Mouse (Mus musculus) stomach, embryonic 15.5 days (tissue): ENCODE data around the gene Tnfsf12. TPM values are rescaled to one million over a fixed set of nuclear protein-coding genes. Genes with fewer than 3 reads are reported as not detected.
"Not testable (repeated sequence)": the region's sequence is repeated elsewhere in the genome, so short reads cannot be mapped to it uniquely, and the experiment has no call there.

Experiments used
- ATAC-seq: fragments of 200-750 bp; cut with Nextera tagmentation; 2 replicates; pipeline ENCODE4 v1.8.0; 2017; ENCODE audit warnings: low read depth, moderate number of reproducible peaks, moderate TSS enrichment; ENCODE audit not compliant: insufficient read depth, low FRiP score
- H3K27ac ChIP-seq: fragments of 300-500 bp; sonication (generic); 2 replicates; pipeline ENCODE4 v1.5.1; 2015; ENCODE audit warnings: mild to moderate bottlenecking, inconsistent platforms
- H3K27me3 ChIP-seq: fragments of 300-500 bp; sonication (generic); replicated peaks from 2 replicates; pipeline ENCODE4 v1.6.1; 2015; ENCODE audit warnings: inconsistent platforms
- H3K36me3 ChIP-seq: fragments of 300-500 bp; sonication (generic); 2 replicates; pipeline ENCODE4 v1.6.1; 2015; ENCODE audit warnings: inconsistent platforms
- H3K4me1 ChIP-seq: fragments of 300-500 bp; sonication (generic); 2 replicates; pipeline ENCODE4 v1.6.1; 2015; ENCODE audit warnings: inconsistent platforms
- H3K4me2 ChIP-seq: fragments of 300-500 bp; sonication (generic); 2 replicates; pipeline ENCODE4 v1.6.1; 2015; ENCODE audit warnings: mild to moderate bottlenecking, inconsistent platforms
- H3K4me3 ChIP-seq: fragments of 300-500 bp; sonication (generic); replicated peaks from 2 replicates; pipeline ENCODE4 v1.5.1; 2015; ENCODE audit warnings: inconsistent platforms
- H3K9ac ChIP-seq: fragments of 300-500 bp; sonication (generic); 2 replicates; pipeline ENCODE4 v1.6.1; 2015; ENCODE audit warnings: inconsistent platforms
- H3K9me3 ChIP-seq: fragments of 300-500 bp; sonication (generic); 2 replicates; pipeline ENCODE4 v1.6.1; 2016; ENCODE audit warnings: inconsistent platforms
- WGBS: fragments of 180-500 bp; shearing (Covaris S2); methylation state at CpG from one replicate; pipeline ENCODE4 v1.1.7; 2015; 5-methylcytosine and 5-hydroxymethylcytosine counted together
- polyA plus RNA-seq: library from polyadenylated mRNA; unstranded; fragments of >200 nt; fragmentation: Nextera tagmentation; extraction: Ambion mirVana; gene quantifications from 2 replicates; pipeline ENCODE4 v1.2.1, GENCODE M21; 2015

Gene Tnfsf12
- 8.0 and 8.9 TPM in 2 replicates for polyA plus RNA-seq

DNA sequence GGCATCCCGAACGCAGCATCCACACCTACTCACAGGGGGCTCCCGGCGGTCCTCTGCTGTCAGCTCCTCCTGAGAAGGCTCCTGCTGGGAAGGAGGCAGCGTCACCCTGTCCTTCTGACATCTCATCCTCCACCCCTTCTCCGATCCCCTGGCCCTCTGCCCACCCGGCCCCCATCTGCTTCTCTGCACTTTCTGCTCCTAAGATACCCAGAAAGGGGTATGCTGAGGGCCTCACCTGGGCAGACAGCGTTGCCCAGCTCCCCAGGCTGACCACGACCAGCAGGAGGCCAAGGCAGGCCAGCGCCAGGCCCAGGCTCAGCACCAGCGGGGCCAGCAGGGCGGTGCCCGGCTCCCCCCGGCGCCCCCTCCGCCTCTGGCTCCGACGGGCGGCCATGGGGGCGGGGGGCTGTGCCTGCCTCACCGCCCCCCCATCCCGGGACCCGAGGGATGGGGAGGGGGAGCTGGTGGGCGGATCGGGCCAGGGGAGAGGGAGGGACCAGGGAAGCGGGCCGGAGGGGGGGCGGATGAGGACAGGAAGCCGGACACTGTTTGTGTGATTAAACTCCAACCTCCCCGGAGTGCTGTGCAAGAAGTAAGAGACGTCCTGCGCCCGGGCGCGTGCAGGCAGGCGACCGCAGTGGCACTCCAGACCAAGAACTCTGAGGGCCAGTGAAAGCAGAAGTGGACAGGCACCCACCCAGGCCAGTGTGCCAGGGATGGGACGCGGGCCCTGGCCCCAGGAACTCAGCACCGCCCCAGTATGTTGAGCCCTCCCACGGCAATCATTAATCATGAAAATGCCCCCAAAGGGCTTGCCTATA lies at the start of gene Tnfsf12, which contains the start of gene Tnfsfm13:
Tnfsf12 (minus strand) TSS at position 489 of the 821 bp plus-strand sequence.
Tnfsfm13 (minus strand) TSS at position 738 of the 821 bp plus-strand sequence.
- Histone ChIP-seq H3K36me3 (no peaks in the 10 kb centered on the region), H3K4me1 (peaks cover 10% of the 10 kb centered on the region; the same call in 1 of the 2 replicates), H3K4me3 (peak within 1 kb of the TSS; percentile 64), H3K4me2 (peak within 1 kb of the TSS; percentile 92), H3K27ac (peak within 1 kb of the TSS; percentile 74), H3K27me3 (no peaks in the 10 kb centered on the region), H3K9ac (peak within 1 kb of the TSS; percentile 58), H3K9me3 (no peaks in the 10 kb centered on the region)
- peak; percentile 69 for ATAC-seq
- 3% methylated on average over 35 of the region's 41 CpGs for WGBS

DNA sequence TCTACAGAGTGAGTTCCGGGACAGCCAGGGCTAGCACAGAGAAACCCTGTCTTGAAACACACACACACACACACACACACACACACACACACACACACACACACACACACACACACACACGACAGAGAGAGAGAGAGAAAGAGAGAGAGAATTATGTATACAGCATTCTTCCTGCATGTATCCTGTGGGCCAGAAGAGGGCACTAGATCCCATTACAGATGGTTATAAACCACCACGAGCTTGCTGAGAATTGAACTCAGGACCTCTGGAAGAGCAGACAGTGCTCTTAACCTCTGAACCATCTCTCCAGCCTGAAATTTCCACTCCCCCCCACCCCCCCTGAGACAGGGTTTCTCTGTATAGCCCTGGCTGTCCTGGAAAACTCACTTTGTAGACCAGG lies 35.8 kb upstream of the Tnfsf12 start:
- peaks cover 25% of the 10 kb centered on the region for H3K36me3 ChIP-seq
- not testable (repeated sequence) for H3K4me3 ChIP-seq, H3K9me3 ChIP-seq, H3K27me3 ChIP-seq, ATAC-seq, H3K4me1 ChIP-seq, H3K27ac ChIP-seq, H3K9ac ChIP-seq, H3K4me2 ChIP-seq
- 59% methylated on average over 3 of the region's 3 CpGs for WGBS

DNA sequence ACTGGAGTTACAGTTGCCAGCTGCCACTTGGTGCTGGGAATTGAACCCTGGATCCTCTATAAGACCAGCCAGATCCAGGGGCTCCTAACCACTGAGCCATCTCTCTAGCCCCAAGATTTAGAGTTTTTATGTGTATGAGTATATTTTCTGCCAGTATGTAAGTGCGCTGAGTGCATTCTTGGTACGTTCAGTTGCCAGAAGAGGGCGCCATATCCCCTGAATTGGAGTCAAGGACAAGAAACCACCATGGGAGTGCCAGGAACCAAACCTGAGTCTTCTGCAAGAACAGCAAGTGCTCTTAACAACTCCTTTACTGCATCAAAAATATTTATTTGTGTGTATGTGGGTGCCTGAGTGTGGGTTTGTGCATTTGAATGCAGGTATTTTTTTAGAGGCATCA lies 33.4 kb upstream of the Tnfsf12 start:
- no peak overlapping the region for H3K9ac ChIP-seq
- H3K4me1 ChIP-seq: no peaks in the 10 kb centered on the region
- H3K27ac ChIP-seq: no peak overlapping the region
- no peaks in the 10 kb centered on the region for H3K27me3 ChIP-seq
- H3K36me3 ChIP-seq: peaks cover 2% of the 10 kb centered on the region
- H3K4me2 ChIP-seq: no peak overlapping the region
- H3K4me3 ChIP-seq: no peak overlapping the region
- ATAC-seq: no peak
- WGBS: 23% methylated on average over 3 of the region's 3 CpGs
- H3K9me3 ChIP-seq: no peaks in the 10 kb centered on the region

DNA sequence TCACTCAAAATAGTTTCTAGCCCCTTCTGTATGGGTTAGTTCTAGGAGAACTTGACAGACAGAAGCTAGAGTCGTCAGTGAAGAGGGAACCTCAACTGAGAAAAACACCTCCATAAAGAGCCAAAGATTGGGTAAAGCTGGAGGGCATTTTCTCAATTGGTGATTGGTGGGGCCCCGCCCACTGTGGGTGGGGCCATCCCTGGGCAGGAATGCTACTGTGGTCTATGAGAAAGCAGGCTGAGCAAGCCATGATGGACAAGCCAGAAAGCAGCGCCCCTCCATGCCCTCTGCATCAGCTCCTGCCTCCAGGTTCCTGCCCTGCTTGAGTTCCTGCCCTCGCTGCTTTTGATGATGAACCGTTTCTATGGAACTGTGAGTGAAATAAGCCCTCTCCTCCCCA lies 30.3 kb upstream of the Tnfsf12 start:
- Histone ChIP-seq H3K9ac (no peak overlapping the region), H3K4me3 (no peak overlapping the region), H3K9me3 (no peaks in the 10 kb centered on the region), H3K36me3 (no peaks in the 10 kb centered on the region), H3K27me3 (no peaks in the 10 kb centered on the region), H3K27ac (no peak overlapping the region), H3K4me2 (no peak overlapping the region), H3K4me1 (no peaks in the 10 kb centered on the region)
- no peak for ATAC-seq
- WGBS: 35% methylated on average over 5 of the region's 5 CpGs

DNA sequence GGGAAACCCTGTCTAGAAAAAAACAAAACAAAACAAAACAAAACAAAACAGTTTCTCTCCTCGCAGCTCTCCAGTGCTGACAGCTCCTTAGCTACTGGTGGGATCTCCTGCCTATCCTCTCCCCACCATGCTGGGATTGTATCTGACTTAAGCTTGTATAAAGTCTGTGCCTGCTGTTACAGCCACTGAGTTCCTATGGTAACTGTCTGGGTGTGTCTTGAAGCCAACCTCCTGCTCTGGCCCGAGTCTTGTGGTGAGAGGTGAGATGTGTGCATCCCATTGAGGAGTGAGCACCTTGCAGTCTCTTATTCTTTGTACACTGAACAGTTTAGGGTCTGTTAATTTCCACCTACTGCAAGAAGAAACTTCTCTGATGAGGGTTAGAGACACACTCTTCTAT lies 27.4 kb upstream of the Tnfsf12 start:
- no peaks in the 10 kb centered on the region for H3K9me3 ChIP-seq
- 43% methylated on average over 2 of the region's 2 CpGs for WGBS

DNA sequence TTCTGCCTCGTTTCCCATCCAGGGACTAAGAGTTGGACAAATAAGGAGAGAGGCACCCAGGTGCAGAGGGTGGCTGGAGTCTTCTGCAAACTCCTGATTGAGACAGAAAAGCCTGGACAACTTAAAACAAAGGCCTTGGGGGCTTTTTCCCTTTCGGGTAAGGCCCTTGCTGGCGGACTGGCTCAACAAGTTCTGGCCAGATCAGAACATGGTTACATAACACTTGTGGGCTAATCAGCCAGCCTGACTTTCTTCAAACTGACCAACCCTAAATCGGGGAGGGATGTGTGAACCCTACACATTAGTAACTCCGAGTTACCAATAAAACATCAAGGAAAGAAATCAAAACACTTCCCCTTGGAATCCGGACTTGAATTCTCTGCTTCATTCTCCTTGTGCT lies 25.2 kb upstream of the Tnfsf12 start:
- H3K27me3 ChIP-seq: no peaks in the 10 kb centered on the region
- no peak overlapping the region for H3K4me3 ChIP-seq
- H3K4me1 ChIP-seq: peaks cover 3% of the 10 kb centered on the region; the same call in 1 of the 2 replicates
- no peaks in the 10 kb centered on the region for H3K9me3 ChIP-seq
- H3K27ac ChIP-seq: no peak overlapping the region
- 57% methylated on average over 6 of the region's 6 CpGs for WGBS
- no peaks in the 10 kb centered on the region for H3K36me3 ChIP-seq
- no peak for ATAC-seq
- no peak overlapping the region for H3K4me2 ChIP-seq
- H3K9ac ChIP-seq: no peak overlapping the region

More for the DNA sequence above, 27.4 kb upstream of the Tnfsf12 start:
- H3K27ac ChIP-seq: no peak overlapping the region
- H3K9ac ChIP-seq: no peak overlapping the region
- no peak overlapping the region for H3K4me3 ChIP-seq
- H3K4me1 ChIP-seq: peaks cover 3% of the 10 kb centered on the region; the same call in 1 of the 2 replicates
- no peak overlapping the region for H3K4me2 ChIP-seq
- no peak for ATAC-seq
- H3K27me3 ChIP-seq: no peaks in the 10 kb centered on the region
- no peaks in the 10 kb centered on the region for H3K36me3 ChIP-seq

DNA sequence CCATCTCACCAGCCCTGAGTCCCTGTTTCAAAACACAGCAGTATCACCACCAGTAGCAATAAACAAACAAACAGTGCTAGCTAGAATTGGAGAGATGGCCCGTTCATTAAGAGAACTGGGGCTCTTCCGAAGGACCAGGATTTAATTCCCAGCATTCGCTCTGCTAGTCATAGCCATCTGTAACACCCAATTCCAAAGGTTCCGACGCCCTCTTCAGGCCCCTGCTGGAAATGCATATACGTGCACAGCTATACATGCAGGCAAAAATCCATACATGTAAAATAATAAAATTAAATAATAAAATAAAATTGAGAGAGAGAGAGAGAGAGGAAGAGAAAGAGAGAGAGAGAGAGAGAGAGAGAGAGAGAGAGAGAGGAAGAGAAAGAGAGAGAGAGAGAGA lies 23.8 kb upstream of the Tnfsf12 start:
- no peaks in the 10 kb centered on the region for H3K36me3 ChIP-seq
- H3K9ac ChIP-seq: no peak overlapping the region
- no peaks in the 10 kb centered on the region for H3K9me3 ChIP-seq
- no peaks in the 10 kb centered on the region for H3K27me3 ChIP-seq
- H3K27ac ChIP-seq: no peak overlapping the region
- no peak overlapping the region for H3K4me3 ChIP-seq
- H3K4me1 ChIP-seq: peaks cover 3% of the 10 kb centered on the region; the same call in 1 of the 2 replicates
- WGBS: 67% methylated on average over 6 of the region's 6 CpGs
- ATAC-seq: no peak
- no peak overlapping the region for H3K4me2 ChIP-seq

DNA sequence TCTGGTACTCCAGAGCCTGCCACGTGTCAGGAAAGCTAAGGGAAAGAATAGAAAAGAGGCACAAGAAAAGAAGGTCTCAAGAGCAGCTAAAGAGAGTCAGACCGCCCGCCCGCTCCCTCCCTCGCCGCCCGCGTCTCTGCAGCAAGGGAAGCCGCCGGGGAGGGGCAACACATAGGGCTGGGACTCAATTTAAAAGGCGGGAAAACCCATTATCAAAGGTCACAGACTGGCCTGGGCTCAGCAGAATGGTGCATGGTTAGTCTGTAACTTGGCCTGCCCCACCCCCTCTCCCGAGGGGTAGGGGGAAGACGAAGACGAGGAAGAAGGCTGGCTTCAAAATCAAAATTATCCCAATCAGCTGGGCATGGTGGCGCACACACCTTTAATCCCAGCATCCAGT lies 23.0 kb upstream of the Tnfsf12 start:
- H3K4me2 ChIP-seq: peak overlapping the region; percentile 30; the same call in 1 of the 2 replicates
- H3K4me1 ChIP-seq: peaks cover 3% of the 10 kb centered on the region; the same call in 1 of the 2 replicates
- peak; percentile 68; the same call in 1 of the 2 replicates for ATAC-seq
- no peak overlapping the region for H3K9ac ChIP-seq
- no peaks in the 10 kb centered on the region for H3K27me3 ChIP-seq
- no peak overlapping the region for H3K4me3 ChIP-seq
- WGBS: 18% methylated on average over 15 of the region's 15 CpGs
- H3K9me3 ChIP-seq: no peaks in the 10 kb centered on the region
- no peaks in the 10 kb centered on the region for H3K36me3 ChIP-seq
- no peak overlapping the region for H3K27ac ChIP-seq

DNA sequence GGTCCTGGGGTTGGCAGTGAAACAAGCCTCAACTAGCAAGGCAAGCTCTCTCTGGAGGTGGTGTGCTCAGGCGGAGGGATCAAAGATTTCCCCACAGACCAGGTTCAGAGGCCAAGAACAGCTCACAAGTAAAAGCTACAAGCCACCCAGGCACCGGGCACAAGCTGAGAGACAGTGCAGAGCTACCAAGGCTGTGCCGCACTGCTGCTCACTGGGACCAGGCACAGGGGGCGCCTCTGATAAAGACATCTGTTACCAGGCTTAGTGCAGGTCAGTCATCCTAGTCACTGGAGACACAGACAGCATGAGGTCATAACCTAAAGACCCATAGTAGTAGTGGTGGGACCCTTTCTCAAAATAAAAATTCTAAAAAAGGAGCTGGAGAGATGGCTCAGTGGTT lies 21.3 kb upstream of the Tnfsf12 start:
- H3K4me1 ChIP-seq: peaks cover 3% of the 10 kb centered on the region; the same call in 1 of the 2 replicates
- H3K9me3 ChIP-seq: no peaks in the 10 kb centered on the region
- no peaks in the 10 kb centered on the region for H3K36me3 ChIP-seq
- H3K9ac ChIP-seq: no peak overlapping the region
- H3K4me3 ChIP-seq: no peak overlapping the region
- no peak overlapping the region for H3K4me2 ChIP-seq
- no peaks in the 10 kb centered on the region for H3K27me3 ChIP-seq
- 75% methylated on average over 4 of the region's 4 CpGs for WGBS
- H3K27ac ChIP-seq: no peak overlapping the region
- ATAC-seq: no peak

DNA sequence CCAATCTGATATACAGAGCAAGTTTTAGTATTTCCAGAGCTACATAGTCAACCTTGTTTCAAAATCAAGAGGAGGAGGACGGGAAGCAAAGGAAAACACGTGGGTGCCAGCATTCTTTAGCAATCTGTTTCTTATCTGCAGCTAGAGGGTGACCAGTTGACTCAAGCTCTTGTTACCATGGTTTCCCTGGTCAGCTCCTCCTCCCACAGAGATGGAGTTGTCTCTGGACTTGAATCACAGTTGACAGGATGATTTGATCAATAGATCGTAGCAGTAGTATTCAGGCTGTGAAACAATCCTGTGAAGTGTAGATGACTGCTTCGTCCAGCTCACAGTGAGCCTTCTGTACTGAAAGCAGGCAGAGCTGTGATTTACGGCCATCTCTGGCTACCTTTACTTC lies 20.3 kb upstream of the Tnfsf12 start:
- H3K36me3 ChIP-seq: no peaks in the 10 kb centered on the region
- ATAC-seq: peak; percentile 59; the same call in 1 of the 2 replicates
- no peak overlapping the region for H3K4me3 ChIP-seq
- H3K27me3 ChIP-seq: no peaks in the 10 kb centered on the region
- no peak overlapping the region for H3K9ac ChIP-seq
- WGBS: 12% methylated on average over 5 of the region's 5 CpGs
- 0 out of 2 replicates have a peak overlapping the region, but pooled peaks have one; percentile 16 for H3K27ac ChIP-seq
- no peak overlapping the region for H3K4me2 ChIP-seq
- H3K4me1 ChIP-seq: peaks cover 3% of the 10 kb centered on the region; the same call in 1 of the 2 replicates
- no peaks in the 10 kb centered on the region for H3K9me3 ChIP-seq

DNA sequence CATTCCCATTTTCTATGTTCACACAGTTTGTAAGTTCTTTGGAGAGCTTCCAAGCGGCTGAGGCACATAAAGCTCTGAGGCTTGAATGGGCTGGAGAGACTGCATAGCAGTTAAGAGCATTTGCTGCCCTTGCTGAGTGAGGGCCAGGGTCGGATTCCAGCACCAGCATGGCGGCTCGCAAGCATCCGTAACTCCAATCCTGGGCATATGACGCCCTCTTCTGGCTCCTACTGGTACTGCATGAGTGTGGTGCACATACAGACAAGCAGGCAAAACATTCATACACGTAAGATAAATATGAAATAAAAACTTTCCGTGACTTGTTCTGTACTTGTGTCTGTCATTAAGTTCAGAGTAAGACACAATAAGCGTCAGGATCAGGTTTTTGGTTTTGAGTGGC lies 19.8 kb upstream of the Tnfsf12 start:
- Histone ChIP-seq H3K4me1 (peaks cover 3% of the 10 kb centered on the region; the same call in 1 of the 2 replicates), H3K4me3 (no peak overlapping the region), H3K9ac (no peak overlapping the region), H3K9me3 (no peaks in the 10 kb centered on the region), H3K27ac (0 out of 2 replicates have a peak overlapping the region, but pooled peaks have one; percentile 16), H3K36me3 (no peaks in the 10 kb centered on the region), H3K4me2 (no peak overlapping the region), H3K27me3 (no peaks in the 10 kb centered on the region)
- 55% methylated on average over 9 of the region's 9 CpGs for WGBS
- no peak for ATAC-seq

DNA sequence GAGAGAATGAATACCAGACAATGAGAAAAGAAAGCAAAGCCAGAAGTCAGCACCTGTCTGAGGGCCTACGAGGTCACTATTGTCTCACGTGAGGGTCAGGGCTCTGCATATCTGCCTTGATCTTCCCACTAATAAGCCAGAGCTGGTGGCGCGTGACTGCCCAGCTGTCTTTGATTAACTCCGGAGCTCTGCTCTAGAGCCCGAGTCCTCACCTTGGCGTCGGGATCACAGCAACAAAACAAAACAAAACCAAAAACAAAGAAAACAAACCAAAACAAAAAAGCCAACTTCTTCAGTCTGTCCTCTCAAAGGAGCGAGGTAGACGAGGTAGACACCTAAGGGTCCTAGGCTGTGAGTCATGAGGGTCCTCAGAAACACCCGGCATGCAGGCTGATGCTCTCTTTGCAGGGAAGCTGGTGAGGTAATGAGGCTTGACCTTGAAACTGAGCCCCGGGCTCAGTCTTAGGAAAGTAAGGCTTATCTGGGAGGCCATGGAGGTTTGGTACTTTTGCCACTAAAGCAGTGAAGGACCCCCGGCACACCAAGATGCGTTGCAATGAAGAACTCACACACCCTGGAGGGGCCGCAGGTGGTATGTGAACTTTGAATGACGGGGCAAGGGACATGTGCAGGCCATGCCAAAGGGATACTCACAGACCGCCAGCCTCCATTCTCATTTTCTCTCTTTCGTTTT lies 19.1 kb upstream of the Tnfsf12 start:
- no peaks in the 10 kb centered on the region for H3K27me3 ChIP-seq
- no peak overlapping the region for H3K9ac ChIP-seq
- no peak overlapping the region for H3K4me2 ChIP-seq
- 77% methylated on average over 18 of the region's 18 CpGs for WGBS
- no peak overlapping the region for H3K27ac ChIP-seq
- ATAC-seq: no peak
- peaks cover 3% of the 10 kb centered on the region; the same call in 1 of the 2 replicates for H3K4me1 ChIP-seq
- no peaks in the 10 kb centered on the region for H3K36me3 ChIP-seq
- no peak overlapping the region for H3K4me3 ChIP-seq
- no peaks in the 10 kb centered on the region for H3K9me3 ChIP-seq
